Mouse (Mus musculus): ENCODE results near the gene Adarb2.

DNA sequence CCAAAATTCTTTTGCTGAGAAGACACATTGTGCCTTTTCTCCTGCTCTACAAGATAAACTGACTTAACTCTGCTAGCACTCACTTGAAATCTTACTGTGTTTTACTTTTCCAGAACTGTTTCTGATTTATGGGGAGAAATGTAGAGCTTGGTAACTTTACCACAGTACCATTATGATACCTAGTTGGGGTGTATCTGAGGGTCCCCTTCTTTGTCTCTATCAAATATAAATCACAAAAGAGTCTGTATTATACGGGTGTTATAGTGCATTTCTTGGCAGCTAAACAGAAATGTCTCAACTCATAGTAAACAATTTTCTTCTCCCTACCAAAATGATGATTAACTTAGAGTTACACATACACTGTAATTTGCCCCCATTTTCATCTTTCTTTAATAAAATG is 162.9 kb downstream of the Adarb2 start:
- TF ChIP-seq GATA1 (IDR thresholded peaks at IDR 0.05; ENCODE audit: borderline replicate concordance, low read length) (no peak), FLI1 (IDR thresholded peaks at IDR 0.05; ENCODE audit: low read length) (no peak)
